Mouse (Mus musculus): Measurements from ENCODE around the gene Zfp568. TPM values are rescaled to one million over a fixed set of nuclear protein-coding genes. Genes with fewer than 3 reads are reported as not detected.

Gene Zfp568
- polyA plus RNA-seq, 1 experiment from 2014 or later, result 26.6 TPM

- Histone ChIP-seq H3K4me1 (ENCODE audit: control insufficient read depth, insufficient read depth, low read length) (no peaks in the 10 kb centered on the region), H3K27me3 (ENCODE audit: control insufficient read depth, insufficient read depth, low read length) (no peaks in the 10 kb centered on the region), H3K27ac (ENCODE audit: low read depth, low read length) (no peak overlapping the region), H3K9ac (ENCODE audit: low read depth, low read length) (no peak overlapping the region), H3K9me3 (ENCODE audit: control insufficient read depth, low read length) (no peaks in the 10 kb centered on the region), H3K4me2 (replicated peaks; ENCODE audit: low read depth, low read length) (no peak overlapping the region), H3K36me3 (ENCODE audit: control insufficient read depth, insufficient read depth, low read length) (peaks cover 64% of the 10 kb centered on the region), H3K4me3 (ENCODE audit: low read length) (no peak overlapping the region)
- 93% methylated on average over 8 of the region's 8 CpGs for WGBS
- ATAC-seq (ENCODE audit: low FRiP score, low TSS enrichment), result no peak
Observed at GRCm38 (mm10) chr7:30023800-30024199, 40.0 kb downstream of the Zfp568 start.

- no peak for ATAC-seq (ENCODE audit: low FRiP score, low TSS enrichment)
- Histone ChIP-seq H3K27me3 (ENCODE audit: control insufficient read depth, insufficient read depth, low read length) (no peaks in the 10 kb centered on the region), H3K9ac (ENCODE audit: low read depth, low read length) (no peak overlapping the region), H3K36me3 (ENCODE audit: control insufficient read depth, insufficient read depth, low read length) (peaks cover 53% of the 10 kb centered on the region), H3K27ac (ENCODE audit: low read depth, low read length) (no peak overlapping the region), H3K9me3 (ENCODE audit: control insufficient read depth, low read length) (no peaks in the 10 kb centered on the region), H3K4me1 (ENCODE audit: control insufficient read depth, insufficient read depth, low read length) (no peaks in the 10 kb centered on the region), H3K4me3 (ENCODE audit: low read length) (no peak overlapping the region), H3K4me2 (replicated peaks; ENCODE audit: low read depth, low read length) (no peak overlapping the region)
- WGBS, result 75% methylated on average over 5 of the region's 5 CpGs
Observed at GRCm38 (mm10) chr7:30025358-30025757, 41.6 kb downstream of the Zfp568 start.

GRCm38 (mm10) chr7:30027331-30027730 lies 43.6 kb downstream of the Zfp568 start:
- peaks cover 41% of the 10 kb centered on the region for H3K36me3 ChIP-seq (ENCODE audit: control insufficient read depth, insufficient read depth, low read length)

GRCm38 (mm10) chr7:30028572-30028971 lies 44.8 kb downstream of the Zfp568 start:
- no peak overlapping the region for H3K4me3 ChIP-seq (ENCODE audit: low read length)
- WGBS, result 83% methylated on average over 3 of the region's 3 CpGs
- H3K27me3 ChIP-seq (ENCODE audit: control insufficient read depth, insufficient read depth, low read length), result no peaks in the 10 kb centered on the region
- H3K9ac ChIP-seq (ENCODE audit: low read depth, low read length), result no peak overlapping the region
- no peak for ATAC-seq (ENCODE audit: low FRiP score, low TSS enrichment)
- peaks cover 28% of the 10 kb centered on the region for H3K36me3 ChIP-seq (ENCODE audit: control insufficient read depth, insufficient read depth, low read length)
- H3K27ac ChIP-seq (ENCODE audit: low read depth, low read length), result no peak overlapping the region
- no peaks in the 10 kb centered on the region for H3K4me1 ChIP-seq (ENCODE audit: control insufficient read depth, insufficient read depth, low read length)
- H3K9me3 ChIP-seq (ENCODE audit: control insufficient read depth, low read length), result no peaks in the 10 kb centered on the region
- H3K4me2 ChIP-seq (replicated peaks; ENCODE audit: low read depth, low read length), result no peak overlapping the region

More at GRCm38 (mm10) chr7:30027331-30027730, 43.6 kb downstream of the Zfp568 start:
- Histone ChIP-seq H3K4me3 (ENCODE audit: low read length) (no peak overlapping the region), H3K4me1 (ENCODE audit: control insufficient read depth, insufficient read depth, low read length) (no peaks in the 10 kb centered on the region), H3K27me3 (ENCODE audit: control insufficient read depth, insufficient read depth, low read length) (no peaks in the 10 kb centered on the region), H3K4me2 (replicated peaks; ENCODE audit: low read depth, low read length) (no peak overlapping the region), H3K27ac (ENCODE audit: low read depth, low read length) (no peak overlapping the region), H3K9ac (ENCODE audit: low read depth, low read length) (no peak overlapping the region), H3K9me3 (ENCODE audit: control insufficient read depth, low read length) (no peaks in the 10 kb centered on the region)
- WGBS, result 65% methylated on average over 4 of the region's 4 CpGs
- no peak for ATAC-seq (ENCODE audit: low FRiP score, low TSS enrichment)

- ATAC-seq (ENCODE audit: low FRiP score, low TSS enrichment), result no peak
- Histone ChIP-seq H3K9me3 (ENCODE audit: control insufficient read depth, low read length) (no peaks in the 10 kb centered on the region), H3K4me1 (ENCODE audit: control insufficient read depth, insufficient read depth, low read length) (no peaks in the 10 kb centered on the region), H3K36me3 (ENCODE audit: control insufficient read depth, insufficient read depth, low read length) (peaks cover 11% of the 10 kb centered on the region), H3K27ac (ENCODE audit: low read depth, low read length) (no peak overlapping the region), H3K4me2 (replicated peaks; ENCODE audit: low read depth, low read length) (no peak overlapping the region), H3K4me3 (ENCODE audit: low read length) (no peak overlapping the region), H3K9ac (ENCODE audit: low read depth, low read length) (no peak overlapping the region), H3K27me3 (ENCODE audit: control insufficient read depth, insufficient read depth, low read length) (no peaks in the 10 kb centered on the region)
- WGBS, result 33% methylated on average over 6 of the region's 6 CpGs
Observed at GRCm38 (mm10) chr7:30030677-30031076, 46.9 kb downstream of the Zfp568 start.

GRCm38 (mm10) chr7:30031379-30031778 lies 47.6 kb downstream of the Zfp568 start:
- Histone ChIP-seq H3K27me3 (ENCODE audit: control insufficient read depth, insufficient read depth, low read length) (no peaks in the 10 kb centered on the region), H3K9ac (ENCODE audit: low read depth, low read length) (no peak overlapping the region), H3K4me3 (ENCODE audit: low read length) (no peak overlapping the region), H3K9me3 (ENCODE audit: control insufficient read depth, low read length) (no peaks in the 10 kb centered on the region), H3K36me3 (ENCODE audit: control insufficient read depth, insufficient read depth, low read length) (peaks cover 5% of the 10 kb centered on the region), H3K27ac (ENCODE audit: low read depth, low read length) (no peak overlapping the region), H3K4me2 (replicated peaks; ENCODE audit: low read depth, low read length) (no peak overlapping the region), H3K4me1 (ENCODE audit: control insufficient read depth, insufficient read depth, low read length) (no peaks in the 10 kb centered on the region)
- 91% methylated on average over 3 of the region's 3 CpGs for WGBS
- ATAC-seq (ENCODE audit: low FRiP score, low TSS enrichment), result no peak

GRCm38 (mm10) chr7:30034331-30034730 lies 50.6 kb downstream of the Zfp568 start:
- Histone ChIP-seq H3K4me1 (ENCODE audit: control insufficient read depth, insufficient read depth, low read length) (no peaks in the 10 kb centered on the region), H3K9me3 (ENCODE audit: control insufficient read depth, low read length) (no peaks in the 10 kb centered on the region), H3K9ac (ENCODE audit: low read depth, low read length) (no peak overlapping the region), H3K36me3 (ENCODE audit: control insufficient read depth, insufficient read depth, low read length) (peaks cover 6% of the 10 kb centered on the region; the same call in 1 of the 2 replicates), H3K4me2 (replicated peaks; ENCODE audit: low read depth, low read length) (no peak overlapping the region), H3K27ac (ENCODE audit: low read depth, low read length) (no peak overlapping the region), H3K27me3 (ENCODE audit: control insufficient read depth, insufficient read depth, low read length) (no peaks in the 10 kb centered on the region), H3K4me3 (ENCODE audit: low read length) (no peak overlapping the region)
- 97% methylated on average over 12 of the region's 12 CpGs for WGBS
- no peak for ATAC-seq (ENCODE audit: low FRiP score, low TSS enrichment)

- 32% methylated on average over 9 of the region's 9 CpGs for WGBS
- Histone ChIP-seq H3K4me3 (ENCODE audit: low read length) (no peak overlapping the region), H3K4me2 (replicated peaks; ENCODE audit: low read depth, low read length) (no peak overlapping the region), H3K9ac (ENCODE audit: low read depth, low read length) (no peak overlapping the region; the same call in 1 of the 2 replicates), H3K36me3 (ENCODE audit: control insufficient read depth, insufficient read depth, low read length) (no peaks in the 10 kb centered on the region), H3K27ac (ENCODE audit: low read depth, low read length) (no peak overlapping the region), H3K9me3 (ENCODE audit: control insufficient read depth, low read length) (no peaks in the 10 kb centered on the region), H3K27me3 (ENCODE audit: control insufficient read depth, insufficient read depth, low read length) (no peaks in the 10 kb centered on the region), H3K4me1 (ENCODE audit: control insufficient read depth, insufficient read depth, low read length) (0 out of 2 replicates have a peak, but pooled peaks cover 2% of the 10 kb centered on the region)
- ATAC-seq (ENCODE audit: low FRiP score, low TSS enrichment), result peak; percentile 79
Observed at GRCm38 (mm10) chr7:30044354-30044753, 60.6 kb downstream of the Zfp568 start.

GRCm38 (mm10) chr7:30048126-30048525 lies 64.4 kb downstream of the Zfp568 start:
- 83% methylated on average over 4 of the region's 4 CpGs for WGBS
- no peaks in the 10 kb centered on the region for H3K36me3 ChIP-seq (ENCODE audit: control insufficient read depth, insufficient read depth, low read length)
- no peak overlapping the region for H3K4me2 ChIP-seq (replicated peaks; ENCODE audit: low read depth, low read length)
- H3K9ac ChIP-seq (ENCODE audit: low read depth, low read length), result no peak overlapping the region
- H3K4me1 ChIP-seq (ENCODE audit: control insufficient read depth, insufficient read depth, low read length), result peaks cover 6% of the 10 kb centered on the region; the same call in 1 of the 2 replicates
- no peak for ATAC-seq (ENCODE audit: low FRiP score, low TSS enrichment)
- H3K4me3 ChIP-seq (ENCODE audit: low read length), result no peak overlapping the region
- H3K27ac ChIP-seq (ENCODE audit: low read depth, low read length), result no peak overlapping the region
- H3K9me3 ChIP-seq (ENCODE audit: control insufficient read depth, low read length), result no peaks in the 10 kb centered on the region
- no peaks in the 10 kb centered on the region for H3K27me3 ChIP-seq (ENCODE audit: control insufficient read depth, insufficient read depth, low read length)

Measured in kidney, embryonic 14.5 days (tissue).